Mouse (Mus musculus) MN1 (cell line): ENCODE results near the gene Lin37.

Experiments
- DNase-seq: peaks from one replicate; pipeline ENCODE4 v3.0.0-alpha.2; 2016; ENCODE audit warnings: low spot score

Gene Lin37

DNA sequence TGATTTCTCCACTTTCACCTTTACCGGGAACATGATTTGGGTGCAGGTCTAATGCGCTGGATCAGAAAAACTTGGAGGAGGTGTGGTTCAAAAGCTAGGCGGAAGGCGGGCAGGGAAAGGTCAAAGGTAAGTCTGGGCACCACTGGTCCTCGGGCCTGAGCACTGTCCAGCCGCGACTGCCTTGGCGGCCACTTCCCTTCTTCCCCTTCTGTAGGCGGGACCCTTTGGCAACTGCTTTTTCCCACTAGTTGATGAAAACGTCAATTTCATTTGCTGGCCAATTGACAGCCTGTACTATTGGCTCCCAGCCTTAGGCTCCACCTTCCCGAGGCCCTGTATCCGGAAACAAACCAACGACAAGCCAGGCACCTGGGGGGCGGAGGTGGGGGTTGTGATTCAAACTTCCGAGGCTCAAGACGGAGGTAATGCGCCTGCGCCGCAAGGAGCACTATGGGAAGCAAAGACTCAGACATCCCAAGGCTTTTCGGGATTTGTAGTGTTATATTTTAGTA lies at the start of gene Lin37:
Gene Lin37, minus strand, starts transcription at position 396 of the 512 bp plus-strand sequence.
- DNase-seq: peak; percentile 95

DNA sequence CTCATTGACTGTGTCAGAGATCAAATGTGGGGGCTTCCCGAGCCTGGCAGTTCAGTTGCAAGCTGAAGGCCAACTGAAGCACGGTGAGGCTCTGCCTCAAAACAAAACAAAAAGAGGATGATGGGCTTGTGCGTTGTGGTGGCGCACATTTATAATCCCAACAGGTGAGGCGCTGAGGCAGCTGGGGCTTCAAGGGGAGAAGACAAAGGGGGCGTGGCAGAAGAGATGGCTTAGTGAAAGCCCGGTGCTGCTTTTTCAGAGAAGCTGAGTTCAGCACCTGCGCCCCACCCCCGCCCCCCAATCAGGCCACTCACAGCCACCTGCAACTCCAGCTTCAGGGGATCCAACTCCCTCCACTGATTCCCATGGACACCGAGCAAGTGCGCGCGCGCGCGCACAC lies 48.8 kb upstream of the Lin37 start:
- no peak for DNase-seq

DNA sequence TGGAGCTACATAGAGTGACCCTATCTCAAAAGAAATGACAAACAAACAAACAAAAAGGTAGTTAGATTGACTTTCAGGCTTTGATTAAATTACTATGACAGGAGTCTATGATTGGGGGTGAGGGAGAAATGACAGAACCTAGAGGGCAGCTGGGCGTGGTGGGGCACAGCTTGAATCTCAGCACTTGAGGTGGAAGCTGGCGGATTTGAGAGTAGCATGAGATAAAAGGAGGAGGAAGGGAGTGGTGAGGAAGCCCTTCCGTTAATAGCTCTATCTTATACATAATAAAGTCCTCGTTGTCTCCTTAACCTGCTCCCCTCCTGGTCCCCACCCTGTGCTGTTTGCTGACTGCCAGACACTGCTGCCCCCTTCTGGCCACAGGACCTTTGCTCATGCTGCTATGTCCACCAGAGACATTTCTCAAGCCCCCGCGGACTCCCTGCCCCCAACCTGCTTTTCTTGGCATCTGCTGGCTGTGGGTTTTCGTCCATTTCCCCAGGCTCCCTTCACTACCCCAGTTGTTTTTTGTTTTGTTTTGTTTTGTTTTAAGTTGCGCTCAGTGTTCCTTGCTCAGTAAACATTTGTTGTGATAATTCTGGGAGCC lies 48.2 kb upstream of the Lin37 start:
- peak; percentile 40 for DNase-seq

DNA sequence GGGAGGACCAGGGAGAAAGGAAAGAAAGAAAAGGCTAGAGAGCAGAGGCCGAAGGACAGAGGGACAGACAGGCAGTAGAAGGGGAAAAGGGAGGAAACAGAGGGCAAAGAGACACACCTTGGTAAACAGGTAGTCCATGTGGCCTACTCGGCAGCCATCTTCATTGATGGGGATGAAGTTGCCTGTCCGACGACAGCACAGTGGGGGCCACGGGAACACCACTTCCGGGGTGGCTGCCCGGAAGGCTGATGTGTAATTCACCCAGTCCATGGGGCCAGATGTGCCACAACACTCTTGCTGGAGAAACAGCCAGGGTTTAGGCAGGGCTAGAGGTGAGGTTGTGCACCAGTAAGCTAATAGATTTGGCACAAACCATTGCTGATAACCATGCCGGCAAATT lies 45.3 kb upstream of the Lin37 start:
- no peak for DNase-seq

DNA sequence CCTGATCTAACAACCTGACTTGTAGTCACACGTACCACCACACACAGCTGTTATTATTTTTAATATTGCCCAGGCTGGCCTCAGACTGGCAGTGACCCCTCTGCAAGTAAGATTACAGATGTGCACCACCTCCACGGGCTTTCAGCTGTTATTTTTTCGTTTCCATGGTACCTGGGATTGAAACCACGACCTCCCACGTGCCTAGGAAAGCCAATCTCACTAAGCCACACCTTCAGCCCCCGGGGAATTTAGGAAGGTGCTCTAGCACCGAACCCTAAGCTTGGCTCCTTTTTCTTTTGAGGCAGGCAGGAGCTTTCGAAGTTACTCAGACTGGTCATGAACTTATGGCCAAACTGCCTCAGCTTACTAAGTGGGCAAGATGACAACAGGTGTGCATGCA lies 44.8 kb upstream of the Lin37 start:
- DNase-seq: no peak

DNA sequence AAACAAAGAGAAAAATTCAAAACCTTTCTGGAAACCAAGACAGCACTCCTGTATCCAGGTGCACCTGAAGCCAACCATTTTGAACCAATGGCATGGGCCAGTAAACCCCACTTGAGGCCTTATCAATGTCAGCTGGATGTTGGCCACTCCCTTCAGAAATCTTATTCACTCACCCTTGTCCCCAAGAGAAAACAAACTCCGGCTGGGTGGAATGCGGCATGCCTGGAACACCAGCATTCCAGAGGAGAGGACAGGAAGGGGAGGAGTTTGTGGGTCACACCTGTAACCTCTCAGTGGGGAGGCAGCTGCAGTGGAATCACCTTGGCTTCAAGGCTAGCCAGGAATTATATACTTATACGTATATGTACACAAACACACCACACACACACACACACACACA lies 42.9 kb upstream of the Lin37 start:
- DNase-seq: no peak

DNA sequence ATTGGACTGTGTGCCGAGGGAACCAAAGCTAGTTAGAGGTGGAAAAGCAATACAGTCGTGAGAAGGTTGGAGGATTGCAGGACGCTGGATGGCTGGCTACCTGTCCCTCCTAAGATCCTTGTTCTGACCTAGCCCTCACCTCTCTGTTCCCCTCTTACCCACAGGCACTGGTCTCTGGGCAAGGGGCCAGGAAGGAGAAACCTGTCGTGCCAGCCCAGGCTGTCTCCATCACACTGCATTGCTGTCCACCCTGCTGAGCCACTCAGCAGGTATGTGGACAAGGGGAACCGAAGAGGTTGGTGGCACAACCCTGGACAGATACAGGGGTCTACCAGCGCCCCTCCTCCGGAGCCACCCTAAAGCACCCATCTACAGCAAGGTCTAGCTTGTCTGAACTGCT lies 41.0 kb upstream of the Lin37 start:
- DNase-seq: peak; percentile 29

DNA sequence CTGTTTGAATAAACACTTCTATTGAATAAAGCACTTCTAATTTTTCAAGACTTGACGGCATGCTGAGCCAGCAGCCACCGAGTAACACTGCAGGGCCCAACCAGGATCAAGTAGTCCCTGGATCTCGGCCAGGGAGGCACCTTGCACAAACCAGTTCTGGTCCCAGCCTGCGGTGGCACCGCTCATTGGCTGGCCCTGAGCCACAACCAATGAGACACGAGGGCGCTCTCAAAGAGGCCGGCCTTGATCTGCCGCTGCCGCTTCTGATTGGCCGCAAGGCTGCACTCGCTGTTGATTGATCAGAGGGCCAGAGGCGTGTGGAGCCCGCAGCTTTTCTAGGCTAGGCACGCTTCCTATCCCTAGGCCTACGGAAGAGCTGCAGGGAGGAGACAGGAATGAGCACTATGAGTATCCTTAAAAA lies 40.3 kb upstream of the Lin37 start:
- DNase-seq: peak; percentile 97

DNA sequence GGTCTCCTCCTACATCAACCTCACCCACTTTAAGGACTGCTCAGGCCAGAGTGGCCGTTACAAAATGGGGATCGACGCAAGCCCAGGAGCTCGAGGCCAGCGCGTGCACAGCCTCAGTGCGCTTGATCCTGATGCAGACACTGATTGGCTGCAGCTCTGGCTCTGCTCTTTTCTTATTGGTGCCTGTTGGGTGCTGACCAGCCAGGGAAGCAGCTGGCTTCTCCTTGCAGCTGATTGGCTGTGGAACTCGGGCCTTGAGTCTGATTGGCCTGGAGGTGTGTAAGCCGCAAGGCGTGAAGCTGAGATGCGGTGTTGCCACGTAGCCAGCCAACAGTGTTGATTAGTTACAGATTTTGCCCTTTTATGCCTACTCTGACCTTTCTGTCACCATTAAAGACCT lies 39.1 kb upstream of the Lin37 start, which contains the start of gene Zbtb32:
Gene Zbtb32, minus strand, starts transcription at position 124 of the 400 bp plus-strand sequence.
- no peak for DNase-seq

DNA sequence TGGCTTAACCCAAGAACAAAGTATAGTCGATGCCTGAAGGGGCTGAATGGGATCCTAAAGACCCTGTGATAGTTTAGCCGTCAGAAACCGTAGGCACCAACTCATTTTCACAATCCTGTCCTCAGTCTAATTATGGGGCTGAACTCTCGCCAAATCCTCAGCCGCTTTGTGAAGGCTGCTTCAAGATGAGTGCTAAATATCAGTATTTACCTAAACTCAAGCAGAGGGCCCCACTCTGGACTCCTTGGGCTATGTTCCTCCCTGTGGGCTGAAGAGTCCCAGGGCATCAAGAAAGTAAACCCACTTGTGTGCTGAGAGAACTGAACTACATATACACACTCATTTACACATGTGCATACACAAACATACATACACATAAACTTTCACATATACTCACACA lies 37.2 kb upstream of the Lin37 start:
- DNase-seq: no peak

DNA sequence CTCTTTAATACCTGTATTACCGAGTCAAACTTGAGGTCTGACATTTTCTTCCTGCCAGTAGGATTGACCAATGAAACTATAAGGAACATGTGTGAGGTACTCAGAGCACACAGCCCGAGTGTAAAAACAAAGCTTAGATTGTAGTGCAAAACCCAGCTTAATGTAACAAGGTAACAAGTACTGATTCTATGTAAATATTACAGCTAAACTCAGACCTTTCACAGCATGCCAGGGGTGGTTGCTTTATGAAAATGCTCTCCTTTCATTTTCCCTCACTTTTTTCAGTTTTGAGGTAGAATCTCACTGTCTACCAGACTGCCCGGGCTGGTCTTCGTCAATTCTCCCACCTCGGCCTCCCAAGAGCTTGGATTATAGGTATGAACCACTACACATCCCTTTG lies 36.5 kb upstream of the Lin37 start:
- no peak for DNase-seq

DNA sequence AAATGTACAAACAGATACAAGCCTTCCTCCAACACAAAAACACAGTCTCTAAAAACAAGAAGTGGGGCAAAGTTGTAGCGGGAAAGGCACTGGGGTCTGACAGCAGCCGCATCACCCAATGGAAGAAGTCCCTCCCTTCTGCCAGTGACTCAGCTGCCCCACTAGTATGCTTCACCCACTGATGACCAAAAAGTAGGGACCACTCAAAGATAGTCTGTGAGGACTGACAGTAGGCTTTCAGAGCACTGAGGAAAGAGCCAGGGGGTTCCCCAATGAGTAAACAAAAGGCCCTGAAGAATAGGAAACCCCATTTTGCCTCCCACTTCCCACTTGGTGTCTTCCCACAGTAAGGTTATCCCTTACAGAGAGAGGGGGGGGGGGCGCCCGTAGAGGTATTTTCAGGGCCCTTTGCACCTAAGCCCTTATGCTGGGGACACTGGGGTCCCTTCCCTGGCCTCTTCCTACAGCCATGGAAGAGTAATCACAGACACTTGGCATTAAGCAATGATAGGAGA lies 34.9 kb upstream of the Lin37 start:
- DNase-seq: no peak

DNA sequence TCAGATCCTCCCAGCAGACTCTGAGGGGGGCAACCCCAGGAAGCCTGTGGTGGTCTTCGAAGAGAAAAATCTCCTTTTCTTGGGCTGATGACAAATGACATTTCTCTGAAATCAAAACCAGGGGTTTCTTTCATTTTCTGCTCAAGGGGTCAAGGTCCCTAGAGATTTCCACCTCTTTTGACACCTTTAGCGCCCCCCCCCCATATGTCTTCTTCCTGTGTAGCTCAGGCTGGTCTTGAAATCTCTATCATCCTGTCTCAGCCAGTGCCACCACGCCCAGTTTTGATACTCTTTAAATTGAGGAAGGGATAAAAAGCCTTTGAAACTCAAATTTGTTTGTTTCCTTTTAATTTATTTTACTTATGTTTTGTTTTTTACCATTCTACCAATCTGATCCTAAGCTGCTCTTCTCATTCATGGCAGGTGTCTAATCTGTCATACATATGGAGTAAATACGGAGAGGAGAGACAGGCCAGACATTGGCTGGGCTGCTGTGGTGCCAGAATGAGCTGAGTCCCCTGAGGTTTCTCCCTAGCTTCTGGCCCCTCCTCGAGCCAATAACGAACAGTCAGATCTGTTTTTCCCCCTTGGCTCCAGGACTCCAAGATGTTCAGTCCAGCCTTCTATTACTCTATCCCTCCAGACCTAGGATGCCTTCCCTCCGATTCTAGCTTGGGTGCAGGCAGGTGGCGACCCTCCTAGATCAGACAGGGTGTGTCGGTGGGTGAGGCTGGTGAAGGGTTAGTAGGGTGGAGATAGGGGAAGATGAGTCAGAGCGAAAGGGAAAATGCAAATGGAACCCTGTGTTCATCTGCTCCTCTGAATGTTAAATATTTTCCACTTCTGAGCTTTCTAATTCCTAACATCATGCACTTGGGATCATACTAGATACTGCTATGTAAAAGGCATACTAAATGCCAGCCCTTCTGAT lies 34.2 kb upstream of the Lin37 start:
- peak; percentile 60 for DNase-seq

DNA sequence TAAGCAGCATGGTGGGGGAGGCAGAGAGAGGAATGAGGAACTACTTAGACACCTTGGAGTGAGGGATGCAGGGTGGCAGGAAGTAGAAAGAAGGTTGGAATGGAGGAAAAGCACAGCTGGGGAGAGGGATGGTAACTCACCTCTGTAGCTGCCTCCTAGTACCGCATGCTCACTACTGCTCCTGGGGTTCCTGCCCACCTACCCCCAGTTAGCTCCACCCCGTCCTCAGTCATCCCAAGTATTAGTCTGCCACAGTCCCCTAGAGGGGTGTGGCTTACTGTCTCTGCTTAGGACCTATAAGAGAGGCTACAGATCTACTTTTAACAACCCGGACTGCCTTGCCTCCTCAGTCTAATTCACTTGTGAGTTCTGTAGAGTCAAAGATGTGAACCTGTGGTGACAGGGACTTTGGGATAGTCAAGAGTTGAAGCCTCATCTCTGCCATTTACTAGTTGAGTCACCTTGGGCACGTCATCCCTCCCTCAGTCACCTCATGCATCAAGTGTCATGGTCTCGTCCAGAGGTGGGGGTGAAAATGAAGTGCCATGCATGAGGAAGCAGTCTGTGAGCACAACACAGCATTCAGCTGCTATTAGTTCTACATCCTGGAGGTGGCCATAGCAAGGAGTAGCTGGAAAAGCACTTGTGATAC lies 33.3 kb upstream of the Lin37 start:
- DNase-seq: no peak

DNA sequence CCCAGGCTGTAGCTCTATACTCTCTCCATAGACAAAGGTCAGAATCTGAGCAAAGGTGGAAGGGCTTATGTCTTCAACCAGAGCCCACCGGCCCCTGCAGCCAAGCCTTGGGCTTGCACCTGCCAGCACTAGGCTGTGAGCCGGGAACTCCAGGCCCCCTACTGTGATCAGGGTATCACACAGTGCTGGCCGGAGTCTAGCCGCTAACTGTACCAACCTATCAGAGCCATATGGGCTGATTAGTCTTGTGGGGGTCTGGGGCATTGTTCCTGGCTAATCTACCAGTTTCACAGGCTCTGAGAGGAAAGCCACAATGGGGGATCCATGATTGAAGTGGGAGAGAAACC lies 31.9 kb upstream of the Lin37 start:
- no peak for DNase-seq

DNA sequence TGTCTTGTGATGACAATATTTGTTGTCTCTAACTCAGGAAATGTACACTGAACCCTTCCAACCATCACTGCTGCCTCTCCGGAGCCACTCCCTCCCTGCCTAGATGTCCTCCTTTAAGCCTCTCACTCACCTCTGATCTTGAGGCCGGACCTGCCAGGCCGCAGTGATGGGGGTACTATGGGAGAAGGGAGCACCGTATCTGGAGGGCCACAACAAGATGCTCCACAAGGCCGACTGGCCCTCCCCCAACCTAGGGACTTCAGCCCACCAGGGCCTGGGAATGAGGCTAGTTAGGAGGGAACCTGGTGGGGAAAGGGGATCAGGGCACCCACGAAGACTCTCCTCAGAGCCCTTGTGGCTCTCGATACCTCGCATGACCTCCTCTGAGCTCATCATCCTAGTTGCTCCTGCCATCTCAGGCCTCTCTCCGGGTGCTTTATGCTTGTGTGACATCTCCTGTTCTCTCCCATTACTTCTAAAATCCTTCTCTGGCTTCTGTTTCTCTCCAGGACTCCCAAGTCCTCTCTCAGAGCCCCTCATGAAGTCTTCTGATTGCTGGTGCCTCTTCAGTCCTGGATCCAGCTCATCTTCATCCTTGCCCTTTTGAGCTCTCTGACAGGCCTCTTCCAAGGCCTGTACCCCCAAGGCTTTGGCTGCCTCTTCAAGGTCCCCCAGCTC lies 31.4 kb upstream of the Lin37 start:
- no peak for DNase-seq

DNA sequence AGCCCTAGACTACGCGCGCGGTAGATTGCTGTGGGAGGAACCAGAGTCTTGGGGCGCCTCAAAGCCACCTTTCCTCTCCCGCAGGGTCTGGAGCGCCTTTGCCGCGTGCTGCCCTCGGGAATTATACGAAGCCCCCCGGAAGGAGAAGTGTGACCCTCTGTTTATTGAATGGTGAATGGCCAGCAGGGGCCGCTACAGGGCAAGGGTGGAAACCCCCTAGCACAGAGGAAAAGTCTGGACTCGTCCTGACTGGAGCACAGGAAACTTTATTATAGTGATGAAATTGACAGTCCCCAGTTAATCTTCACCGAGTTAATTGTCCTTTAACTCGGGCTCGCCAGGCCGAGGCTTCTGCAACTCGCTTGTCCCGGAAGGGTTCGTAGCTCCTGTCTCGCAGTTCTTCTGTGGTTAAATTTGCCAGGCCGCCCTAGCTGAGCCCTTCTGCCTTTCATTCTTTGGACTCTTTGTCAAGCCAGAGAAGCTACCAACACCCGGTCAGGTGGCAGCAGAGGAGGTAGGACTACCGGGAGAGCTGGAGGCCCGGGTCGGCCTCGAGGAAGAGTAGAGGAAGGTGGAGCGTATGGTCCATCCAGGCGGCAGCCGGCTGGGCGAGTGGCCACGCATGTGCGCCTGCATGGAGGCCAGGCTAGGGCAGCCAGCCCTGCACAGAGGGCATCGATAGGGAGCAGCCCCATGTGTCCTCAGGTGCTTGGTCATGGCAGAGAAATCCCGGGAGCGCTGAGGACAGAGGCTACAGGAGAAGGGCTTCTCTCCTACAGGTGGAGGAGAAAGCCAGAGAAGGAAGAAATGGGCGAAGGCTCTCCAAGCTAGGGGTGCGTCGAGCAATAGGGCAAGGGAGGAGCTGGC lies 30.0 kb upstream of the Lin37 start:
- DNase-seq: peak; percentile 83

DNA sequence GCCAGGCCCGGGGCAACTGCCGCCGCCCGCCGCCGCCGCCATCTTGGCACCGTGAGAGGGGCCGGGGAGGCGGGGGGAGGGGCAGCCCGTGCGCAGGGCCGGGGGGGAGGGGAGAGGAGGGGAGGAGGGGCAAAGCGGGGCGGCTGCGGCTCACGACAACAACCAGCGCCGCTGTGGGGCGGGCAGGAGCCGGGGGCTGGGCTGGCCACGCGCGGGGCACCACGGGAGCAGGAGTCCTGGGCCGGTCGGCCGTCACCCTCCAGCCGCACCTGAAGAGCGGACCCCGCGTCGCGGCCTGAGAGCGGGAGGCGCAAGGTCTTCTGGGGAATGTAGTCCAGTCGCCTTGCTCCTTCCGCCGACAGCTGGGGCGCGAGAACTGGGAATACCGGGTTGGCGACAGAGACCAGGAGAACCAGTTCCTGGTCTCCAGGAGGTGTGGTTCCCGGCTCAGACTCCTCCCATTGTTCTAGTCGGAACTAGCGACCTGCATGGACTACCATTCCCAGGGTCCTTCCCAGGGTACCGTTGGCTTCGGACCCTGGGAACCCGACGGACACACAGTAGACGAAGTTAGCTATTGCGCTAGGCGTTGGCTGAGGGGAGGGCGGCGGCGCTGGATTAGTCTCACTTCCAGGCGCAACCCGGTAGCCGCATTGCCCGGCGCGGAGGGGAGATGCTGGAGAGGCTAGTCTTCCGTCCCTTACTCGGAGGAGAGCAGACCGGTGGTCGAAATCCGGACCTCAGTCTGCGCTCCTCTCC lies 29.2 kb upstream of the Lin37 start, which contains the start of gene Kmt2b:
Gene Kmt2b, minus strand, starts transcription at position 51 of the 759 bp plus-strand sequence.
- DNase-seq: peak; percentile 97

DNA sequence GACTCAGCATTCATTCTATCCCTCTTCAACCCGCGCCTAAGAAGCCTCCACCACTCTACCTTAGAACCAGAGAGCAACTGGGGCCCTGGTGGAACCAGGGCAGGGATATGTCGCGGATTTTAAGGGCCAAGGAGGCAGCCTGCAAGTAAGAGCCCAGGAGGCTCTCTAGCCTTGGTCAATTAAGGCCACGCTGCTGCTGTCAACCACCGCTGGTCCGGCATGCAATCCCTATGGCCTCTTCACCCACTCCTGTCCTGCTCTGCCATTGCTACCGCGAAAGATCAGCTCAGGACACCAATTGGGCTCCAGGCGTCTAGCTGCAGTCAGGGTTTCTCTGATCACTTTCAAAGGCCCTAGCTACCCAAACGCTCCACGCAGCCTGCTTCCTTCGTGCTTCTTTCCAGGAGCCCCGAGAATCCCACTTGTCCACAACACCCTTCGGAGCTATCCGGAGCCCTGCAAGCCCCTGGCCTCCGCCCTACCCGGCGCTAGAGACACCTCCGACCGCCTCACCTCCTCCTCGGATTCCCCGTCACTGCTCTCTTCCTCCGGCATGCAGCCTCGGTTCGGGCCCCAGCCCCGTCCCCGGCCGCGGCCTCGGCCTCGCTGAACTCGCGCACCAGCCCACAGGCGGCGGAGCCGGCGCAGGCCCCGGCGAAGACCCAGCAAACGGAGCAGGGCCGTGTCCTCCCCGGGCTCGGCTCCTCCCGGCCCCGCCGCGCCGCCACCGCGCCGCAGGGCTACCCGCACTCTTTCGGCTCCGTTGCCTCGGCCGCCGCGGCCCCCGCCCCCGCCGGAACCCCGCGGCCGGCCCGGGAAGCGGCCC lies 28.4 kb upstream of the Lin37 start:
- DNase-seq: peak; percentile 44
